Mouse (Mus musculus) urinary bladder, postnatal 25 days (tissue): ENCODE measurements around the gene Vmn1r183.
A peak's percentile ranks its signal among the peaks of the same experiment; 100 is the strongest.
"Not testable (repeated sequence)": the region's sequence is repeated elsewhere in the genome, so short reads cannot be mapped to it uniquely, and the experiment has no call there.

Source experiments
- DNase-seq: peaks from one replicate; pipeline ENCODE4 v3.0.0; 2022; ENCODE audit warnings: low spot score

Vmn1r183 gene

GRCm38 (mm10) chr7:24052660-24053304, at the start of gene Vmn1r183:
Gene Vmn1r183, plus strand, starts transcription at chr7:24053254.
- DNase-seq, result no peak

GRCm38 (mm10) chr7:24074424-24074823, 21.4 kb downstream of the Vmn1r183 start:
- DNase-seq, result not testable (repeated sequence)

DNA sequence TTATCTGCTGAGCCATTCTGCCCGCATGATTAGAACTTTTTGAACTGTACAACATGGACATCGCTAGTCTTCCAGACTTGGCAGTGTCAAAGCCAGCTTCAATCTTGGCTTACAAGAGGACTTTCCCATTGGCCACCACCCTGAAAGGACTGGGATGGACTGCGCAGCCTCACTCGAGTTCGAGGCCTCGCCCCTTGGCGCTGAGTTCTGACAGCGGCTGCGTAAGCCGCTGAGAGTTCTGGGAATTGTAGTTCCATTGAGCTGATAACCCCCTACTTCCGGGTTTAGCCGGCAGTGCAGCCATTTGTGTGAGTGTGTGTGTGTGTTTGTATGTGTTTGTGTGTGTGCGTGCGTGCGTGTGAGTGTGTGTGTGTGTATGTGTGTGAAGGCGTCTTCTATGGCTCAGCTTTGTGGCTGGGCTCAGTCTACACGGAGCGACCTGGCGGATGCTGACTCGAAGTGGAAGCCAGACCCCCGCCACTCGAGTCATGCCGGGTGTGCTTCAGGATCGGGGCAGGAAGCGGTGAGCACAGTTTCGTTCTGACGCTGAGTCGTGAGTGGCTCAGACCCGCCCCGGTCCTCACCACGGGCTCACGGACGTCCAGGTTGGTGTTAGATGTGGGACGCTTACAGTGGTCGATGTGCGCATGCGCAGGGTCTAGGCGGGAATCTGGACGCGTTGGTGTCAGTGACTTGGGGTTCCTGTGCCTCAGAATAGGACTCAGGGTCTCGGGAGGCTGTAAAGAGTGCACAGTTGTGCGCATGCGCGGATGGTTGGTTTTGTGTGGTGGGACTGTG, 28.8 kb downstream of the Vmn1r183 start, which contains the start of gene Zfp180:
TSS of gene Zfp180 (plus strand) at position 291 of the 798 bp plus-strand sequence.
- DNase-seq, result peak; percentile 86

DNA sequence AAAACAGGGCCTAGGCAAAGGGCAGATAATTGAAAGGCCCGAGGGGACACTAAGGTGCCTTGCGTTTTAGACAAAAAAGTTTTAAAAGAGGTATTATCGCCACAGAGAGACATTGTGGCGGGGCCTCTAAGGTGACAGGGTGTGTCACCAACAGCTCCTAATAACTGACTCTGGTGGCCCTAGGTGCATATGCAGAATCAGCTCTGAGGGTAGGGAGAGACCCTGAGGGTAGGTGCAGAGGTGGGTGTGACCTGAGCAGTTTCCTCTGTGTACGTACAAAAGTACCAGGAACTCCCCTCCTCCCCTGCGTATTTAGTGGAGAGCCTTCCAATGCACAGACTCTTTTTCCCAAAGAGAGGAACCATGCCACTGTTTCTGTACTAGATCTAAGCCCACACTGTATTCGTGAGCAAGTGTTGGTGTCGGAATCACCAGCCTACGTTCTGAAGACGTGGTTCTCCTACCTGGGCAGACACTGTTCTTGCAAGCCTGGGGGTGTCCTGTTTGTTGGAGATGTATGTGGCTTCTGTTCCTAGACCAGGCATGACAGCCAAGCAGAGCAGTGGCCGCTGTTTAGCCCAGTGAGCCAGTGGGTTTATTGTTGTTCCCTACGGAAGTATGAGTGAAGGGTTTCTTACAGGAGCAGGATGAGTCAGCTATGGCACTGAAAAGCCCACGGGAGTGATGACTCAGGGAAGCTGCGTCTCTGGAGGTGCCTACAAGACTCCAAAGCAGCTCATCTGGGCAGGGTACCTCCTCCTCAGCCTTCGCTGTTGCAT, 29.6 kb downstream of the Vmn1r183 start:
- DNase-seq, result no peak

DNA sequence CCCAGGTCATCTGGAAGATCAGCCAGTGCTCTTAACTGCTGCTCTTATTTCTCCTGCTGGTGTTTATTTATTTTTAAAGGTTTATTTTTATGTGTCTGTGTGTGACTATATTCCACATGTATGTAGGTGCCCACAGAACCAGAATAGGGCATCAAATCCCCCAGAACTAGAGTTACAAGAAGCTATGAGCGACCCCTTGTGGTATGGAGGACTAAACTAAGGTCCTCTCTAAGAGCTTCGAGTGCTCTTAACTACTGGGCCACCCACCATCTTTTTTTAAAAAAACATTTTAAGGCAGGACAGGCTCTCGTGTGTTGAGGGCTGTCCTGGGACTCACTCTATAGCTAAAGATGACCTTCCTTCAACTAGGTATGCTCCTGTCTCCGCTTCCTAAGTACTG, 33.8 kb downstream of the Vmn1r183 start:
- no peak for DNase-seq

GRCm38 (mm10) chr7:24087485-24088125, 34.6 kb downstream of the Vmn1r183 start:
- no peak for DNase-seq

DNA sequence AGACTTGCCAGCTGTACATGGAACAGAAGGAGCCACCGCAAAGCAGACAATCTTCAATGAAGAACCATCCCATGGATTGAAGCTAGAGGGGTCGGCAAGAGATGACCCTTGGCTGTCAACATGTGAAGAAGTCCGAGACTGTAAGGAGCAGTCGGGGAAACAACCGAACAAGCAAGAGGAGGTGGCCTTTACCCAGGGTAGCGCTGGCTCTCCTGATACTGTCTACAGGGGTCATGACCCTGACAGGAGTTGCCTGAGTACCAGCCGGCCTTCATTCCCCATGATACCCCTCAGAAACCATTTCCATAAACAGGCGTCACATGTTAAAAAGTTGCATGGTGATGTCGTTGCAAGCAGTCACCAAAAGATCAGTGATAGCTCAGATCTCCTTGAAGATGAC, 51.3 kb downstream of the Vmn1r183 start:
- no peak for DNase-seq

DNA sequence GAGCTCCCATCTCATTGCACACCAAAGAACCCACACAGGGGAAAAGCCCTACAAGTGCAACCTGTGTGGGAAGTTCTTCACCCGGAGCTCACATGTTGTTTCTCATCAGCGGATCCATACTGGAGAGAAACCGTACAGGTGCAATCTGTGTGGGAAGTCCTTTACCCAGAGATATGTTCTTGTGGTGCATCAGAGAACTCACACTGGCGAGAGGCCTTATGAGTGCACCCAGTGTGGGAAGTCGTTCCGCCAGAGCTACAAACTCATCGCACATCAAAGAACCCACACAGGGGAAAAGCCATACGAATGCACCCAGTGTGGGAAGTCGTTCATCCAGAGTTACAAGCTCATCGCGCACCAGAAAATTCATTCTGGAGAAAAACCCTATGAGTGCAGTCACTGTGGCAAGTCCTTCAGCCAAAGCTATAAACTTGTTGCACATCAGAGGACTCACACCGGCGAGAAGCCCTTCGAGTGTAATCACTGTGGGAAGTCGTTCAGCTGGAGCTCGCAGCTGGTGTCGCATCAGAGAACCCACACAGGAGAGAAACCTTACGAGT, 52.2 kb downstream of the Vmn1r183 start:
- no peak for DNase-seq

- DNase-seq, result no peak
These were observed 57.8 kb downstream of the Vmn1r183 start for GRCm38 (mm10) chr7:24110839-24111238.

DNA sequence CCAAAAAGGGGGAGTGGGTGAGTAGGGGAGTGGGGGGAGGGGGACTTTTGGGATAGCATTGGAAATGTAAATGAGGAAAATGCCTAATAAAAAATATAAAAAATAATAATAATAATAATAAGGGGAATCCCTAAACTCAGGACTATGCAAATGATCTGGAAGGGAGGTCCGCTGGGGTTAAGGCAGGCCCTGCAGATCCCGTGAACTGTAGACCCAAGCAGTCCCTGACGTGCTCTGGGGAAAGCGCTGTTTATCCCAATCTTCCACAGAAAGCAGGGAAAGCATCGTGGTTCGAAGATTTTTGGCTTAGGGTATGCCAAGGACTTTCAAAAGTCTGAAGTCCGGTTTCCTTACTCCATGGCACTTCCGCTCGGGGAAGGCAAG, 58.7 kb downstream of the Vmn1r183 start:
- DNase-seq, result no peak

DNA sequence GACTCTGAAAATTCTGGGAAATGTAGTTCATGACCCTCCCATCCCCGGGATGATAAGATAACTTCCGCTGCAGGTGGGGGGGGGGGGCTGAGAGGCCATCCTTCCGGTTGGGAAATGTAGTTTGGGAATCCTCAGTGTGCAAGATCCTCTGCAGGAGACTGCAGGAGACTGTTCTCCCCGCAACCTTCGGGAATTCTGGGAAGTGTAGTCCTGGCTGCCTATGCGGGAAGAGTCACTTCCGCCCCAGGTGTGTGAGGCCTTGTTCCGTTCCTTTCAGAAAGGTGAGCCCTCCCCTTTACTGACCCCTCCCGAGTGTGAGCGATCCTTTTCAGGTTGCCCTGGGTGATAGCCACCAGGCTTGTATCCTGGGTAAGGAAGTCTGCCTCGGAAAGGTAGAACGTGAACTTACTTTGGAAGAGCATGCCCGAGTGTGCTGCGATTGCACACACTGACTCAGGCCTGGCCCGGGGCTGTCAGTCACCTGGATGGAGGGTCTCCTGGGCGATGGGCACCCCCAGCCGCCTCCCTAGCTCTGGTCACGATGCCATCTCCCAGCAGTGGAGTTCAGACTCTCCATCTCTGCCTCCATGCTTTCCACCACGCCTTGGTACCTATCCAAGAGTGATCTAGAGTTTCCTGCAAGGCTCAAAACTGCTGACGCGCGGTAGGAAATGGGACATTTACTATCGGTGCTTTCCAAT, 59.3 kb downstream of the Vmn1r183 start, which contains the start of gene Zfp112:
TSS of gene Zfp112 (plus strand) at position 159 of the 701 bp plus-strand sequence.
- DNase-seq, result peak; percentile 56

- DNase-seq, result peak; percentile 48
These were observed 59.9 kb downstream of the Vmn1r183 start for GRCm38 (mm10) chr7:24113001-24113400.
